Mouse (Mus musculus) layer of hippocampus, adult 8-10 months (tissue): ENCODE data around the gene Hjurp. TPM values are rescaled to one million over a fixed set of nuclear protein-coding genes. Genes with fewer than 3 reads are reported as not detected.
"Not testable (repeated sequence)": the region's sequence is repeated elsewhere in the genome, so short reads cannot be mapped to it uniquely, and the experiment has no call there.

Source experiments
- DNase-seq, 2 experiments: peaks; one replicate each; pipeline ENCODE4 v3.0.0; 2022; ENCODE audit warnings: low spot score in 2 of 2
- total RNA-seq, 4 experiments: library from RNA; stranded (reverse); gene quantifications; 2 replicates each; pipeline ENCODE4 v1.2.4; 2022

Hjurp gene
- total RNA-seq, 4 experiments from 2014 or later: 34.5 to 51.6 (median 42.5) TPM

GRCm38 (mm10) chr1:88225741-88226140 is 51.7 kb downstream of the Hjurp start:
- no peak for DNase-seq

GRCm38 (mm10) chr1:88225301-88225700 is 52.1 kb downstream of the Hjurp start:
- not testable (repeated sequence) for DNase-seq

GRCm38 (mm10) chr1:88224029-88224776 is 53.2 kb downstream of the Hjurp start:
- DNase-seq: no peak

GRCm38 (mm10) chr1:88223591-88223990 is 53.8 kb downstream of the Hjurp start:
- DNase-seq: no peak

GRCm38 (mm10) chr1:88223011-88223515 is 54.4 kb downstream of the Hjurp start:
- DNase-seq: not testable (repeated sequence)

GRCm38 (mm10) chr1:88222216-88222615 is 55.2 kb downstream of the Hjurp start:
- DNase-seq: no peak

- DNase-seq: no peak
These were observed 57.1 kb downstream of the Hjurp start for GRCm38 (mm10) chr1:88220336-88220735.

GRCm38 (mm10) chr1:88219054-88219453 is 58.4 kb downstream of the Hjurp start:
- DNase-seq: no peak

- no peak for DNase-seq
These were observed 58.8 kb downstream of the Hjurp start for GRCm38 (mm10) chr1:88218591-88218990.

GRCm38 (mm10) chr1:88218051-88218450 is 59.4 kb downstream of the Hjurp start:
- peak in 1 of 2 experiments; percentile 9 for DNase-seq

- DNase-seq: no peak
These were observed 59.9 kb downstream of the Hjurp start for GRCm38 (mm10) chr1:88217576-88217975.

- DNase-seq: no peak
These were observed 60.3 kb downstream of the Hjurp start for GRCm38 (mm10) chr1:88217144-88217543.

GRCm38 (mm10) chr1:88216551-88216950 is 60.9 kb downstream of the Hjurp start:
- no peak for DNase-seq

GRCm38 (mm10) chr1:88215466-88216380 is 61.7 kb downstream of the Hjurp start:
- no peak for DNase-seq

- peak in 1 of 2 experiments; percentile 5 for DNase-seq
These were observed 62.9 kb downstream of the Hjurp start for GRCm38 (mm10) chr1:88214462-88214952.

- no peak for DNase-seq
These were observed 63.5 kb downstream of the Hjurp start for GRCm38 (mm10) chr1:88213766-88214461.

- DNase-seq: no peak
These were observed 64.4 kb downstream of the Hjurp start for GRCm38 (mm10) chr1:88213061-88213460.
